8 mouse cellular contexts compared by ENCODE assay signal in genomic region chr2:167661270-167662203, GRCm38 (mm10). TPM values are rescaled to one million over a fixed set of nuclear protein-coding genes. Genes with fewer than 3 reads are reported as not detected.
DNase-seq lines count a peak whose midpoint lies in the region; ATAC-seq lines count a peak whose summit lies in the region.

Gene Gm20431, minus strand, starts transcription at chr2:167661496.

- H3K9ac ChIP-seq in embryonic facial prominence, embryonic 12.5 days, result peak within 1 kb of the TSS; percentile 93
- peak within 1 kb of the TSS; percentile 89 for H3K9ac ChIP-seq in limb, embryonic 12.5 days (replicated peaks)
- peak within 1 kb of the TSS; percentile 82 for H3K9ac ChIP-seq in midbrain, embryonic 14.5 days (replicated peaks; ENCODE audit: low read length)

- H3K4me3 ChIP-seq in embryonic facial prominence, embryonic 12.5 days, result peak within 1 kb of the TSS; percentile 87
- H3K4me3 ChIP-seq in limb, embryonic 12.5 days (replicated peaks), result peak within 1 kb of the TSS; percentile 89
- H3K4me3 ChIP-seq in midbrain, embryonic 14.5 days (replicated peaks; ENCODE audit: low read depth, low read length), result peak within 1 kb of the TSS; percentile 76

- WGBS in embryonic facial prominence, embryonic 12.5 days, result under 1% methylated on average over 69 of the region's 110 CpGs
- WGBS in limb, embryonic 12.5 days, result under 1% methylated on average over 106 of the region's 110 CpGs
- WGBS in midbrain, embryonic 14.5 days, result under 1% methylated on average over 104 of the region's 110 CpGs

- peaks cover 39% of the 10 kb centered on the region for H3K4me1 ChIP-seq in embryonic facial prominence, embryonic 12.5 days
- H3K4me1 ChIP-seq in limb, embryonic 12.5 days (replicated peaks), result peaks cover 30% of the 10 kb centered on the region
- H3K4me1 ChIP-seq in midbrain, embryonic 14.5 days (ENCODE audit: control insufficient read depth, insufficient read depth, low read length), result peaks cover 15% of the 10 kb centered on the region

- peaks cover 5% of the 10 kb centered on the region; the same call in 1 of the 2 replicates for H3K27me3 ChIP-seq in embryonic facial prominence, embryonic 12.5 days
- peaks cover 7% of the 10 kb centered on the region for H3K27me3 ChIP-seq in limb, embryonic 12.5 days
- H3K27me3 ChIP-seq in midbrain, embryonic 14.5 days (ENCODE audit: control insufficient read depth, insufficient read depth, low read length), result peaks cover 4% of the 10 kb centered on the region; the same call in 1 of the 2 replicates

- no peaks in the 10 kb centered on the region for H3K9me3 ChIP-seq in embryonic facial prominence, embryonic 12.5 days
- H3K9me3 ChIP-seq in limb, embryonic 12.5 days, result no peaks in the 10 kb centered on the region
- H3K9me3 ChIP-seq in midbrain, embryonic 14.5 days (ENCODE audit: control insufficient read depth, low read length), result no peaks in the 10 kb centered on the region

- peak within 1 kb of the TSS; percentile 97 for H3K4me2 ChIP-seq in embryonic facial prominence, embryonic 12.5 days (replicated peaks)
- peak within 1 kb of the TSS; percentile 98 for H3K4me2 ChIP-seq in limb, embryonic 12.5 days
- H3K4me2 ChIP-seq in midbrain, embryonic 14.5 days (ENCODE audit: low read length), result peak within 1 kb of the TSS; percentile 94

- DNase-seq in 3134 (ENCODE audit: extremely low read depth, insufficient read length, low spot score), result peak; percentile 93
- DNase-seq in adrenal gland, postnatal 25 days, result peak; percentile 99
- peak; percentile 100 for DNase-seq in heart, adult 11 months
- DNase-seq in kidney, adult 11 months, result peak; percentile 92
- peak; percentile 98 for DNase-seq in midbrain, embryonic 14.5 days
- peak; percentile 90 for DNase-seq in spleen, adult 12 weeks (ENCODE audit: low spot score)

- peak within 1 kb of the TSS; percentile 72 for H3K27ac ChIP-seq in embryonic facial prominence, embryonic 12.5 days
- peak within 1 kb of the TSS; percentile 66; the same call in 1 of the 2 replicates for H3K27ac ChIP-seq in limb, embryonic 12.5 days
- H3K27ac ChIP-seq in midbrain, embryonic 14.5 days (replicated peaks; ENCODE audit: low read depth, low read length), result peak within 1 kb of the TSS; percentile 71

- peak; percentile 91 for ATAC-seq in embryonic facial prominence, embryonic 12.5 days (ENCODE audit: insufficient number of reproducible peaks, insufficient read depth, low FRiP score, low TSS enrichment)
- peak; percentile 88 for ATAC-seq in limb, embryonic 12.5 days (ENCODE audit: insufficient number of reproducible peaks, insufficient read depth, low FRiP score, low TSS enrichment, low read depth)
- ATAC-seq in midbrain, embryonic 14.5 days (ENCODE audit: low FRiP score, low TSS enrichment), result peak; percentile 96

- H3K36me3 ChIP-seq in embryonic facial prominence, embryonic 12.5 days, result no peaks in the 10 kb centered on the region
- H3K36me3 ChIP-seq in limb, embryonic 12.5 days, result peaks cover 12% of the 10 kb centered on the region; the same call in 1 of the 2 replicates
- H3K36me3 ChIP-seq in midbrain, embryonic 14.5 days (ENCODE audit: control insufficient read depth, insufficient read depth, low read length), result no peaks in the 10 kb centered on the region

RNA-seq across cellular contexts. Expression of gene Gm20431, which starts in this region (rescaled TPM):
- total RNA-seq in adrenal gland, postnatal 25 days (2021), result 12.1 and 15.7 TPM in 2 replicates
- 10.8 and 16.2 TPM in 2 replicates for polyA plus RNA-seq in embryonic facial prominence, embryonic 12.5 days (2016; fragmentation: Nextera tagmentation; extraction: Ambion mirVana)
- 7.5 and 11.9 TPM in 2 replicates for polyA plus RNA-seq in limb, embryonic 12.5 days (2016; fragmentation: Nextera tagmentation; extraction: Ambion mirVana)
- 8.0 and 11.5 TPM in 2 replicates for polyA plus RNA-seq in midbrain, embryonic 14.5 days (2014; fragmentation: Nextera tagmentation; extraction: Ambion mirVana)

Comparison
In these comparisons a context has a peak if more than half of its experiments do, and no peak if none do; other contexts are left out.
1. Peak in every context shown above with its lines: DNase-seq, ATAC-seq, H3K4me3 ChIP-seq and H3K27ac ChIP-seq.